Mouse (Mus musculus): ENCODE results near the gene Gc. TPM values are rescaled to one million over a fixed set of nuclear protein-coding genes. Genes with fewer than 3 reads are reported as not detected.

Gene Gc
- polyA plus RNA-seq, 1 experiment from 2014 or later: 0.29 TPM

- Histone ChIP-seq H3K4me3 (no peak overlapping the region), H3K27me3 (no peaks in the 10 kb centered on the region), H3K36me3 (no peaks in the 10 kb centered on the region), H3K27ac (no peak overlapping the region), H3K4me2 (no peak overlapping the region), H3K9me3 (replicated peaks) (no peaks in the 10 kb centered on the region), H3K4me1 (replicated peaks) (no peaks in the 10 kb centered on the region), H3K9ac (no peak overlapping the region)
- 54% methylated on average over 7 of the region's 7 CpGs for WGBS
- ATAC-seq (replicated peaks; ENCODE audit: insufficient number of reproducible peaks, insufficient read depth, low FRiP score, low read depth): no peak
These were observed 9.7 kb downstream of the Gc start for GRCm38 (mm10) chr5:89447978-89448377.

DNA sequence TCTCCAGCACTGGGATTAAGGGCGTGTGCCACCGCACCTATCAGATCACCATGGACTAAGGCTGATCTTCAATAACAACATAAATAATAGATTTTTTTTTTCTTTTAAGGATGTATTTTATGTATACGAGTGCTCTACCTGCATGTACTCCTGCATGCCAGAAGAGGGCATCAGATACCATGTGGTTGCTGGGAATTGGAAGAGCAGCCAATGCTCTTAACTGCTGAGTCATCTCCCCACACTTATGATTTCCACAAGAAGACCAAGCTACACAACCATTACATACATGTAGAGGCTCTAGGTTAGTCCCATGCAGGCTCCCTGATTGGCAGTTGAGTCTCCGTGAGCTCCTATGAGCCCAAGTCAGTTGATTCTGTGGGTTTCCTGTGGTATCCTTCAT, 13.3 kb downstream of the Gc start:
- Histone ChIP-seq H3K4me2 (no peak overlapping the region), H3K9me3 (replicated peaks) (no peaks in the 10 kb centered on the region), H3K4me3 (no peak overlapping the region), H3K9ac (no peak overlapping the region), H3K27ac (no peak overlapping the region), H3K4me1 (replicated peaks) (no peaks in the 10 kb centered on the region), H3K36me3 (no peaks in the 10 kb centered on the region), H3K27me3 (no peaks in the 10 kb centered on the region)
- WGBS: 79% methylated on average over 4 of the region's 4 CpGs
- no peak for ATAC-seq (replicated peaks; ENCODE audit: insufficient number of reproducible peaks, insufficient read depth, low FRiP score, low read depth)

DNA sequence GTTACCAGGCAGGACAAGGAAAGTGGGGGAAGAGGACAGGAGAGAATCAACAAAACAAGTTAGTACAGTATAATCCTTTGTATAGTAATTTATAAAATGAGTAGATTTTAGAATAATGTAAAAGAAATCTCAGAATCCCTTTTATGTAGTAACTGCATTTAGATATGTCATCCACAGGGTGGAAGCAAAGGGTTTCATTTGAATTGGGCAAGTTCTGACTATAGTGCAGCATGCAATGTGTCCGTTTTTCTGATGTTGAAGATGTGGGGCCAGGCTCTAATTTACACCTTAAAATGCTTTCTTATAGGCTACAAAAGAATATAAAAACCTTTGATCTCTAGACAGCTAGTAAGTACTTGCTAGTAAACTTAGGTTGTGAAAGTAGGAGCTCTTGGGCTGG, 46.2 kb downstream of the Gc start:
- H3K4me3 ChIP-seq: no peak overlapping the region
- H3K27ac ChIP-seq: no peak overlapping the region
- H3K4me1 ChIP-seq (replicated peaks): no peaks in the 10 kb centered on the region
- H3K9ac ChIP-seq: no peak overlapping the region
- H3K4me2 ChIP-seq: no peak overlapping the region
- ATAC-seq (replicated peaks; ENCODE audit: insufficient number of reproducible peaks, insufficient read depth, low FRiP score, low read depth): no peak
- H3K36me3 ChIP-seq: no peaks in the 10 kb centered on the region
- H3K9me3 ChIP-seq (replicated peaks): no peaks in the 10 kb centered on the region
- 38% methylated on average over 1 of the region's 1 CpGs for WGBS
- no peaks in the 10 kb centered on the region for H3K27me3 ChIP-seq

GRCm38 (mm10) chr5:89407376-89408082, 50.2 kb downstream of the Gc start:
- Histone ChIP-seq H3K36me3 (no peaks in the 10 kb centered on the region), H3K4me2 (no peak overlapping the region), H3K27me3 (no peaks in the 10 kb centered on the region), H3K9ac (no peak overlapping the region), H3K27ac (no peak overlapping the region), H3K4me1 (replicated peaks) (no peaks in the 10 kb centered on the region), H3K4me3 (no peak overlapping the region), H3K9me3 (replicated peaks) (no peaks in the 10 kb centered on the region)
- no peak for ATAC-seq (replicated peaks; ENCODE audit: insufficient number of reproducible peaks, insufficient read depth, low FRiP score, low read depth)

DNA sequence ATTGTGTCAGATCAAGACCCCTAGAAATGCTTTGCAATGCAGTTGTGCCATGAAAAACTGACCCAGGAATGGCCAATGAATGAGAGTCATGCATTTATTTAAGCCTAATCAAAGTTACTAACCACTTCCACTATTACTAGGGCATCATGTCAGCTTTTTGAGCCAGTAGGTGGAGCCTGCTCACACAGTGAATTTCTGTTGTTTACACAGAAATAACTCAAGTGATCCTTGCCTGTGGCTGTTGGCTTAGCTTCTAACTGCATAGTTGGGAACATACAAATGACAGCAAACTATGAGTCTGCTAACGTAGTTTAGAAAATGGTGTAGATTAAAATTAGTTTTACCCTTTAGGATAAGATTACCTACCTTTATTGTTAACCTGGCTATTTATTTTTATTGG, 52.6 kb downstream of the Gc start:
- Histone ChIP-seq H3K4me3 (no peak overlapping the region), H3K4me2 (no peak overlapping the region), H3K4me1 (replicated peaks) (no peaks in the 10 kb centered on the region), H3K9me3 (replicated peaks) (no peaks in the 10 kb centered on the region), H3K9ac (no peak overlapping the region), H3K27me3 (no peaks in the 10 kb centered on the region), H3K27ac (no peak overlapping the region), H3K36me3 (no peaks in the 10 kb centered on the region)
- ATAC-seq (replicated peaks; ENCODE audit: insufficient number of reproducible peaks, insufficient read depth, low FRiP score, low read depth): no peak
- 59% methylated on average over 1 of the region's 1 CpGs for WGBS

DNA sequence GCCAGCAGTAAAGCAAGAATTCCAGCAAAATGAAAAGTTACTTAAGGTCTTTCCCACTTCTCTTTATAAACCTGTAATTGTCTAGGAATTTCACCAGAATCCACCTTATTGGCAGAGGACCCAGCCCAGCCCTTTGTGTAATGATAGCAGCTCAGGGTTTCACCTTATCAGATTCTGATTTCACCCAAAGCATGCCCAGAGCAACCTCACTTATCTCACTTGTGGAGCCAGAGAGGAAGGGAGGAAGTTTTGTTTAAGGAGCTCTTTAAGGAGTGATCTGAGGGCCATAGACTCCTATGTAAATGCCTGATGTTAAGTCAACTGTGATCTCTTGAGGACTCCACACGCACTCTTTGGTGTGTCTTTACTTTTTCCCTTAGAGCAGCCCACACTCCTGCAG, 67.3 kb downstream of the Gc start:
- ATAC-seq (replicated peaks; ENCODE audit: insufficient number of reproducible peaks, insufficient read depth, low FRiP score, low read depth): no peak
- Histone ChIP-seq H3K27ac (no peak overlapping the region), H3K9ac (no peak overlapping the region), H3K4me1 (replicated peaks) (no peaks in the 10 kb centered on the region), H3K9me3 (replicated peaks) (peaks cover 4% of the 10 kb centered on the region; the same call in 1 of the 2 replicates), H3K27me3 (no peaks in the 10 kb centered on the region), H3K4me2 (no peak overlapping the region), H3K36me3 (no peaks in the 10 kb centered on the region), H3K4me3 (no peak overlapping the region)
- 38% methylated on average over 1 of the region's 1 CpGs for WGBS

DNA sequence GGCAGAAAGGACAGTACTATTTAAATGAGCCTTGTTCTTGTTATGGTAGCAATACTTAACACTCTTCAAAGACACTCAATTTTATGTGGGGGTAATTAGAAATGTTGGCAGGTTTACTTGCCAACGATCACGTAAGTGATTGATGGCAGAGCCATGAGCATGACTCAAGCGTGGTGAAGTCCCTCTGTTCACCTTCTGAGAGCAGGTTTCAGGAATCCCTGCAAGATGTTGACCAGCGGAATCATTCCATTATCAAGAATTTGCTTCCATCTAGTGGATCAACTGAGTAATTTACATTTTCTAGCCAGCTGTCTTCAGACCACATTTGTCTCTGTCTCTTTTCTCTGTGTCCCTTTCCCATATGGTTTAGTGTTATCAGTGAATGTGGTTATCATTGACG, 73.5 kb downstream of the Gc start:
- no peak overlapping the region for H3K27ac ChIP-seq
- H3K9me3 ChIP-seq (replicated peaks): no peaks in the 10 kb centered on the region
- no peaks in the 10 kb centered on the region for H3K27me3 ChIP-seq
- H3K36me3 ChIP-seq: no peaks in the 10 kb centered on the region
- 15% methylated on average over 5 of the region's 5 CpGs for WGBS
- H3K4me3 ChIP-seq: no peak overlapping the region
- no peaks in the 10 kb centered on the region for H3K4me1 ChIP-seq (replicated peaks)
- no peak overlapping the region for H3K9ac ChIP-seq
- H3K4me2 ChIP-seq: no peak overlapping the region
- ATAC-seq (replicated peaks; ENCODE audit: insufficient number of reproducible peaks, insufficient read depth, low FRiP score, low read depth): no peak

- WGBS: 74% methylated on average over 4 of the region's 4 CpGs
- Histone ChIP-seq H3K9me3 (replicated peaks) (no peaks in the 10 kb centered on the region), H3K36me3 (no peaks in the 10 kb centered on the region), H3K27me3 (no peaks in the 10 kb centered on the region), H3K4me2 (no peak overlapping the region), H3K4me1 (replicated peaks) (no peaks in the 10 kb centered on the region), H3K4me3 (no peak overlapping the region), H3K27ac (no peak overlapping the region), H3K9ac (no peak overlapping the region)
- ATAC-seq (replicated peaks; ENCODE audit: insufficient number of reproducible peaks, insufficient read depth, low FRiP score, low read depth): no peak
These were observed 76.4 kb downstream of the Gc start for GRCm38 (mm10) chr5:89381340-89381739.

GRCm38 (mm10) chr5:89370140-89370539, 87.6 kb downstream of the Gc start:
- Histone ChIP-seq H3K27me3 (no peaks in the 10 kb centered on the region), H3K9me3 (replicated peaks) (no peaks in the 10 kb centered on the region), H3K36me3 (no peaks in the 10 kb centered on the region), H3K9ac (no peak overlapping the region), H3K4me3 (no peak overlapping the region), H3K4me1 (replicated peaks) (no peaks in the 10 kb centered on the region; the same call in 1 of the 2 replicates), H3K27ac (no peak overlapping the region), H3K4me2 (no peak overlapping the region)
- WGBS: 19% methylated on average over 1 of the region's 1 CpGs
- no peak for ATAC-seq (replicated peaks; ENCODE audit: insufficient number of reproducible peaks, insufficient read depth, low FRiP score, low read depth)

GRCm38 (mm10) chr5:89368045-89368743, 89.5 kb downstream of the Gc start:
- no peaks in the 10 kb centered on the region for H3K9me3 ChIP-seq (replicated peaks)
- H3K27me3 ChIP-seq: no peaks in the 10 kb centered on the region

More at GRCm38 (mm10) chr5:89368045-89368743, 89.5 kb downstream of the Gc start:
- 57% methylated on average over 4 of the region's 4 CpGs for WGBS
- ATAC-seq (replicated peaks; ENCODE audit: insufficient number of reproducible peaks, insufficient read depth, low FRiP score, low read depth): no peak
- no peak overlapping the region for H3K9ac ChIP-seq
- no peaks in the 10 kb centered on the region; the same call in 1 of the 2 replicates for H3K4me1 ChIP-seq (replicated peaks)
- no peak overlapping the region for H3K4me3 ChIP-seq
- H3K4me2 ChIP-seq: no peak overlapping the region
- no peaks in the 10 kb centered on the region for H3K36me3 ChIP-seq
- no peak overlapping the region for H3K27ac ChIP-seq
